8 mouse cellular contexts compared by ENCODE assay signal in genomic region chr7:44527483-44528398, GRCm38 (mm10). TPM values are rescaled to one million over a fixed set of nuclear protein-coding genes. Genes with fewer than 3 reads are reported as not detected.
DNase-seq lines count a peak whose midpoint lies in the region; ATAC-seq lines count a peak whose summit lies in the region.

No protein-coding gene starts in this region.

- peaks cover 8% of the 10 kb centered on the region for H3K4me1 ChIP-seq in hindbrain, embryonic 15.5 days (replicated peaks)

- peak overlapping the region; percentile 55 for H3K9ac ChIP-seq in hindbrain, embryonic 15.5 days

- 7% methylated on average over 40 of the region's 40 CpGs for WGBS in hindbrain, embryonic 15.5 days

- DNase-seq in ZHBTc4 (ENCODE audit: low read depth, low spot score): peak; percentile 66
- DNase-seq in cerebellum, postnatal 14 days: peak; percentile 85 to 93
- peak; percentile 69 to 76 for DNase-seq in frontal cortex, postnatal 36 days (ENCODE audit: low spot score in 2 of 2)
- DNase-seq in layer of hippocampus, postnatal 36 days: peak; percentile 62
- DNase-seq in lung, postnatal 14 days: peak; percentile 77
- DNase-seq in ovary, postnatal 14 days (ENCODE audit: low spot score): peak; percentile 66
- peak; percentile 82 to 85 for DNase-seq in thymus, postnatal 36 days

- H3K4me3 ChIP-seq in hindbrain, embryonic 15.5 days: peak overlapping the region; percentile 38

- H3K36me3 ChIP-seq in hindbrain, embryonic 15.5 days: no peaks in the 10 kb centered on the region

- 0 out of 2 replicates have a peak overlapping the region, but pooled peaks have one; percentile 46 for H3K27ac ChIP-seq in hindbrain, embryonic 15.5 days (replicated peaks)

- H3K9me3 ChIP-seq in hindbrain, embryonic 15.5 days: no peaks in the 10 kb centered on the region

- ATAC-seq in hindbrain, embryonic 15.5 days (ENCODE audit: low FRiP score, low read depth): peak; percentile 65

- peak overlapping the region; percentile 75 for H3K4me2 ChIP-seq in hindbrain, embryonic 15.5 days

- peaks cover 37% of the 10 kb centered on the region for H3K27me3 ChIP-seq in hindbrain, embryonic 15.5 days

RNA-seq across cellular contexts. Expression of gene Mybpc2, which starts 3.3 kb away (rescaled TPM):
- 0.10 and 0.18 TPM in 2 replicates for polyA plus RNA-seq in hindbrain, embryonic 15.5 days (2015; fragmentation: Nextera tagmentation; extraction: Ambion mirVana)
- total RNA-seq in layer of hippocampus, postnatal 36 days (2021): under 1 TPM in 1 of 2 experiments, not detected in 1; 0.12 TPM

RNA-seq across cellular contexts. Expression of gene Spib, which starts 4.1 kb away (rescaled TPM):
- polyA plus RNA-seq in hindbrain, embryonic 15.5 days (2015; fragmentation: Nextera tagmentation; extraction: Ambion mirVana): not detected in 2 replicates
- under 1 TPM in 1 of 2 experiments, not detected in 1; 0.13 TPM for total RNA-seq in layer of hippocampus, postnatal 36 days (2021)

RNA-seq across cellular contexts. Expression of gene Pold1, which starts 20.9 kb away (rescaled TPM):
- polyA plus RNA-seq in hindbrain, embryonic 15.5 days (2015; fragmentation: Nextera tagmentation; extraction: Ambion mirVana): 27.5 and 29.4 TPM in 2 replicates
- 1 to 10 TPM; 6.2 to 8.7 TPM for total RNA-seq in layer of hippocampus, postnatal 36 days (2021)

RNA-seq across cellular contexts. Expression of gene Nr1h2, which starts 26.0 kb away (rescaled TPM):
- polyA plus RNA-seq in hindbrain, embryonic 15.5 days (2015; fragmentation: Nextera tagmentation; extraction: Ambion mirVana): 60.3 and 70.4 TPM in 2 replicates
- total RNA-seq in layer of hippocampus, postnatal 36 days (2021): 10 to 100 TPM; 58.7 to 62.1 TPM

RNA-seq across cellular contexts. Expression of gene Fam71e1, which starts 31.4 kb away (rescaled TPM):
- polyA plus RNA-seq in hindbrain, embryonic 15.5 days (2015; fragmentation: Nextera tagmentation; extraction: Ambion mirVana): 21.3 and 23.6 TPM in 2 replicates
- 10 to 100 TPM; 14.3 to 15.7 TPM for total RNA-seq in layer of hippocampus, postnatal 36 days (2021)

Comparison
In these comparisons a context has a peak if more than half of its experiments do, and no peak if none do; other contexts are left out.
1. Peak in every context shown above with its lines: DNase-seq, ATAC-seq, H3K4me3 ChIP-seq and H3K27ac ChIP-seq.